8 mouse cellular contexts compared by ENCODE assay signal in the genomic region with DNA sequence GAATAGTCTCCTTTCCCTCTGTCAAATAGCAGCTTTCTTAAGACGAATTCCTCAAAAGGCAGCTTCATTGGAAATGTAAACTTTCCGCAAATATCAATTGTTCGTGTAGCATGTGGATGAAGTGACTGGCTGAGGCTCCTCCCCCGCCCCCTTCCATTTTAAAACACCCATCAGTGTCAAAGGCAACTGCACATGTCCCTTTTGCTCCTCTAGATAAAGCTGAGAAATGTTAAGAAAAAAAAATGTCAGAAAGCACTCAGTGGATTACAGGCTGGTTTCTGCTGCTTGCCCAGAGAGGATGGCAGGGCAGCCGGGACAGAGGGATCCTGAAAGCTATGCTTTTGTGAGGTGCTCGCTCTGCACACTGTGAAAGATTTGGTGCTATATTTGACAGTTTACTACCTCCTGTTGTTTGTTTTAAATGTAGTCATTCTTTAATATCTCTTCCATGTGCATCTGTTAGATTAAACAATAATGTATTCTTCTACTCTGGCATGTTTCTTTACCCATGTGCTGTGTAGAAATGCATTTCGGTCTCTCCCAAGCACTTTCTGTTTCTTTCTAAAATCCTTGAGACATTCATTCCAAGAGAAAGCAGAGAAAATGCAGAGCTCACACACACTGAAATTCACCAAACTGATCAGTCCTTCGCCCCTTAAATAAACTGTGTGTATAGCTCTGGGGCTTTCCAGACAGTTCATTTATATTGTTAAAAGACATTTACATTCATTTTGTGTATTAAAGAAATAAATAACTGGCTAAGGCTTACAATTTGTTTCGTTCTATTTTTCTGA.
A peak's percentile ranks its signal among the peaks of the same experiment; 100 is the strongest.
DNase-seq lines count a peak whose midpoint lies in the region; ATAC-seq and TF ChIP-seq lines count a peak whose summit lies in the region.

No protein-coding gene starts in this region.

- peak overlapping the region; percentile 11 for H3K4me2 ChIP-seq in CH12.LX (ENCODE audit: insufficient read depth, low read depth, poor library complexity, severe bottlenecking)
- no peak overlapping the region; the same call in 1 of the 2 replicates for H3K4me2 ChIP-seq in forebrain, postnatal 0 days (ENCODE audit: low read depth)

- H3K4me1 ChIP-seq in CH12.LX (ENCODE audit: control insufficient read depth in 1 of 2, insufficient read depth in 2 of 2) = no peaks in the 10 kb centered on the region
- H3K4me1 ChIP-seq in forebrain, postnatal 0 days (ENCODE audit: insufficient read depth) = 0 out of 2 replicates have a peak, but pooled peaks cover 3% of the 10 kb centered on the region

- no peak for TF ChIP-seq RAD21 in CH12.LX (IDR thresholded peaks at IDR 0.05; ENCODE audit: low read depth, low read length)

- 44% methylated on average over 9 of the region's 9 CpGs for WGBS in forebrain, postnatal 0 days

- H3K27me3 ChIP-seq in CH12.LX (replicated peaks) = no peaks in the 10 kb centered on the region
- peaks cover 23% of the 10 kb centered on the region for H3K27me3 ChIP-seq in forebrain, postnatal 0 days (ENCODE audit: insufficient read depth, low read length)

- no peaks in the 10 kb centered on the region for H3K36me3 ChIP-seq in CH12.LX (replicated peaks in 1 of 2; ENCODE audit: control insufficient read depth in 1 of 2, insufficient read depth in 1 of 2, low read length in 1 of 2)
- H3K36me3 ChIP-seq in forebrain, postnatal 0 days (ENCODE audit: insufficient read depth) = no peaks in the 10 kb centered on the region

- no peak for TF ChIP-seq POLR2A in CH12.LX (IDR thresholded peaks at IDR 0.05; ENCODE audit: low read depth, low read length)

- no peaks in the 10 kb centered on the region for H3K9me3 ChIP-seq in CH12.LX (replicated peaks; ENCODE audit: low read length)
- no peaks in the 10 kb centered on the region for H3K9me3 ChIP-seq in forebrain, postnatal 0 days (ENCODE audit: low read length)

- no peak overlapping the region for H3K4me3 ChIP-seq in CH12.LX (replicated peaks in 1 of 3; ENCODE audit: low read depth in 2 of 3, low read length in 2 of 3, poor library complexity in 1 of 3)
- H3K4me3 ChIP-seq in forebrain, postnatal 0 days (ENCODE audit: low read depth, low read length) = no peak overlapping the region; the same call in 1 of the 2 replicates

- H3K79me2 ChIP-seq in CH12.LX (replicated peaks; ENCODE audit: control insufficient read depth, extremely low read depth, insufficient read depth, poor library complexity, severe bottlenecking) = no peaks in the 10 kb centered on the region

- no peak for TF ChIP-seq EP300 in CH12.LX (IDR thresholded peaks at IDR 0.05; ENCODE audit: low read length)

- H3K27ac ChIP-seq in CH12.LX (ENCODE audit: insufficient read depth, low read depth) = no peak overlapping the region
- no peak overlapping the region for H3K27ac ChIP-seq in forebrain, postnatal 0 days (ENCODE audit: low read depth, low read length)

- peak; percentile 50 for DNase-seq in heart, adult 11 months
- DNase-seq in heart, postnatal 10 days = no peak
- no peak for DNase-seq in CH12.LX (ENCODE audit: extremely low read depth)
- peak; percentile 63 for DNase-seq in embryo, embryonic 10.5 days (ENCODE audit: low spot score)
- DNase-seq in right cerebral cortex, postnatal 36 days (ENCODE audit: low spot score in 2 of 2) = no peak
- no peak for DNase-seq in ovary, postnatal 14 days (ENCODE audit: low spot score)
- DNase-seq in forebrain, postnatal 0 days = no peak

- ATAC-seq in megakaryocyte progenitor cell, adult 5-6 weeks (replicated peaks; ENCODE audit: poor library complexity) = peak; percentile 48
- ATAC-seq in forebrain, postnatal 0 days = no peak

- no peak for TF ChIP-seq CTCF in CH12.LX (conservative IDR thresholded peaks at IDR 0.05 in 1 of 2, IDR thresholded peaks at IDR 0.05 in 1 of 2; ENCODE audit: low read depth in 2 of 2, low read length in 2 of 2)
- TF ChIP-seq CTCF in forebrain, postnatal 0 days (IDR thresholded peaks at IDR 0.05; ENCODE audit: low read depth) = no peak

- dilution Hi-C loops in CH12.LX (cut with MboI; ENCODE audit: extremely low pct_ligation_motif_present, extremely low pct_unique_long_range_greater_than_20kb, low sequenced_read_pairs) = no loop called here

- in situ Hi-C loops in CH12.LX (cut with MboI; ENCODE audit: low pct_ligation_motif_present, low pct_unique_long_range_greater_than_20kb, low sequenced_read_pairs) = no loop called here

- intact Hi-C loops in heart, postnatal 10 days (cut with DNase I) = no loop called here

- H3K9ac ChIP-seq in CH12.LX (ENCODE audit: insufficient read depth, low read depth) = no peak overlapping the region
- no peak overlapping the region for H3K9ac ChIP-seq in forebrain, postnatal 0 days

TF ChIP-seq in CH12.LX, 34 proteins besides CTCF, POLR2A, EP300 and RAD21:
- no peak for TF ChIP-seq JUN (IDR thresholded peaks at IDR 0.05; ENCODE audit: insufficient read depth, low read depth, low read length)
- TF ChIP-seq ZC3H11A (IDR thresholded peaks at IDR 0.05; ENCODE audit: low read depth, low read length) = no peak
- TF ChIP-seq CHD1 (IDR thresholded peaks at IDR 0.05; ENCODE audit: low read depth, low read length) = no peak
- TF ChIP-seq MAZ (IDR thresholded peaks at IDR 0.05; ENCODE audit: low read depth, low read length) = no peak
- TF ChIP-seq MXI1 (IDR thresholded peaks at IDR 0.05; ENCODE audit: low read depth, low read length) = no peak
- no peak for TF ChIP-seq NRF1 (IDR thresholded peaks at IDR 0.05; ENCODE audit: low read depth, low read length)
- no peak for TF ChIP-seq NELFE (IDR thresholded peaks at IDR 0.05; ENCODE audit: low read depth, low read length)
- no peak for TF ChIP-seq RCOR1 (conservative IDR thresholded peaks at IDR 0.05; ENCODE audit: low read depth, low read length)
- TF ChIP-seq IRF4 (IDR thresholded peaks at IDR 0.05; ENCODE audit: low read depth, low read length) = no peak
- TF ChIP-seq UBTF (IDR thresholded peaks at IDR 0.05; ENCODE audit: low read depth, low read length) = no peak
- no peak for TF ChIP-seq E2F4 (IDR thresholded peaks at IDR 0.05; ENCODE audit: insufficient replicate concordance, low read depth, low read length)
- TF ChIP-seq POLR2AphosphoS2 (IDR thresholded peaks at IDR 0.05; ENCODE audit: low read depth, low read length) = no peak
- no peak for TF ChIP-seq ZMIZ1 (IDR thresholded peaks at IDR 0.05; ENCODE audit: low read depth, low read length)
- TF ChIP-seq MEF2A (IDR thresholded peaks at IDR 0.05; ENCODE audit: borderline replicate concordance, low read depth, low read length) = no peak
TF ChIP-seq in CH12.LX: peak in this region for 0.

Comparison
In these comparisons a context has a peak if more than half of its experiments do, and no peak if none do; other contexts are left out.
1. DNase-seq: peak in heart, adult 11 months (single experiment) and embryo, embryonic 10.5 days (single experiment); none in heart, postnatal 10 days (0 of 2), CH12.LX (single experiment), right cerebral cortex, postnatal 36 days (0 of 2), ovary, postnatal 14 days (single experiment) and forebrain, postnatal 0 days (single experiment).